Mouse (Mus musculus): Measurements from ENCODE around the gene Fam167b.

- TF ChIP-seq CTCF (IDR thresholded peaks at IDR 0.05; ENCODE audit: control insufficient read depth, insufficient read depth, insufficient replicate concordance, low read depth, low read length) (no peak), POLR2A (IDR thresholded peaks at IDR 0.05; ENCODE audit: control insufficient read depth, low read depth, low read length) (no peak)
Observed at GRCm38 (mm10) chr4:129570028-129570427, 8.3 kb downstream of the Fam167b start.

Data from testis, adult 2 months (tissue).